Mouse (Mus musculus) heart, adult 2 months (tissue): ENCODE data around the gene Hist1h2aa.

Source experiments
- CTCF ChIP-seq: fragments of 200-600 bp; IDR thresholded peaks from 2 replicates; pipeline ENCODE4 v1.8.1; 2022; ENCODE audit warnings: antibody characterized with exemption, mild to moderate bottlenecking, moderate library complexity
- EP300 ChIP-seq: fragments of 200-500 bp; IDR thresholded peaks from 2 replicates; pipeline ENCODE4 v1.6.1; 2011; ENCODE audit warnings: low read depth, low read length, control low read depth; ENCODE audit not compliant: insufficient read depth
- POLR2A ChIP-seq: fragments of 200-500 bp; IDR thresholded peaks from 2 replicates; pipeline ENCODE4 v1.6.1; 2011; ENCODE audit warnings: mild to moderate bottlenecking, low read depth, low read length, control low read depth; ENCODE audit not compliant: insufficient read depth

- no peak for TF ChIP-seq EP300
- TF ChIP-seq CTCF = no peak
- no peak for TF ChIP-seq POLR2A
Observed at GRCm38 (mm10) chr13:23971870-23972269, 37.6 kb downstream of the Hist1h2aa start.
